Mouse (Mus musculus) adrenal gland, postnatal 10 days (tissue): ENCODE data around the gene Rnd2. TPM values are rescaled to one million over a fixed set of nuclear protein-coding genes. Genes with fewer than 3 reads are reported as not detected.
A peak's percentile ranks its signal among the peaks of the same experiment; 100 is the strongest.
"Not testable (repeated sequence)": the region's sequence is repeated elsewhere in the genome, so short reads cannot be mapped to it uniquely, and the experiment has no call there.

Source experiments
- DNase-seq: peaks from one replicate; pipeline ENCODE4 v3.0.0; 2021; ENCODE audit warnings: mixed read lengths
- total RNA-seq, 2 experiments: library from RNA; stranded (reverse); gene quantifications; 2 replicates each; pipeline ENCODE4 v1.2.3; 2021

Gene Rnd2
- total RNA-seq, 2 experiments from 2014 or later, result 10.6 to 11.0 TPM

DNA sequence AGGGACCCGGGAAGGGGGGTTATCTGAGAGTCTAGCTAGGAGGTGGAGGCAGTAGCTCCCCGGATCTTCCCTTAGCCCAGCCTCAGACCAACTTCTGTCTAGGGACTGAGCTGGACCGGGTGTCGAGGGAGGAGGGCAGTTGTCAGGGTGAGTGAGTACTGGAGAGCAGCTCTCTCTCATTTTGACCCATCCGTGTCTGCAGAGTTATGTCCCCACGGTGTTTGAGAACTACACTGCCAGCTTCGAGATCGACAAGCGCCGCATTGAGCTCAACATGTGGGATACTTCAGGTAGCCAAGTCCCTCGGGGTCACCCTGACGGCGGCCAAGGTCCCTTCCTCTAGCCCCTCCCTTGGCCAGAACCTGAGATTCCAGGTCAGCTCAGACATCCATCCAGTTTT is 3.9 kb downstream of the Rnd2 start:
- no peak for DNase-seq

- no peak for DNase-seq
These were observed 4.4 kb downstream of the Rnd2 start for GRCm38 (mm10) chr11:101469155-101469554.

- no peak for DNase-seq
These were observed 5.4 kb downstream of the Rnd2 start for GRCm38 (mm10) chr11:101470206-101470605.

- DNase-seq, result no peak
These were observed 7.1 kb downstream of the Rnd2 start for GRCm38 (mm10) chr11:101471926-101472325.

DNA sequence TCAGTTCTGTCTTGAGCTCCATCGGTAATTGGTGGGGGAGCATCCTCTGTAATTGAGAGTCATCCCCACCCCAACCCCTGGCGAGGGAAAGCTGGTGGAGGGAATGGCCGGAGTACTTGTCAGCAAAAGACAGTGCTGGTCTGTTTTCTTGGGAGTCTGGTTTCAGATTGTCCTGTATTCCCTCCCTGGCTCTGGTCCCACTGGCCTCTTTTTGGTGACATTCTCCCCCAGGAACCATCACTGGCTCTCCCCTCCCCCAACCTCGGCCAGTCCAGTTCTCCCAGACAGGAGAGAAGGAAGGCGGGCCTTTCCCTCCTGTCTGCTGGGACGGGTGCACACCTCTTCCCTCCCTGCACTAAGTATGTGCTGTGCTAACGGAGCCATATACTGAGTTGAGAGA is 7.5 kb downstream of the Rnd2 start:
- no peak for DNase-seq

DNA sequence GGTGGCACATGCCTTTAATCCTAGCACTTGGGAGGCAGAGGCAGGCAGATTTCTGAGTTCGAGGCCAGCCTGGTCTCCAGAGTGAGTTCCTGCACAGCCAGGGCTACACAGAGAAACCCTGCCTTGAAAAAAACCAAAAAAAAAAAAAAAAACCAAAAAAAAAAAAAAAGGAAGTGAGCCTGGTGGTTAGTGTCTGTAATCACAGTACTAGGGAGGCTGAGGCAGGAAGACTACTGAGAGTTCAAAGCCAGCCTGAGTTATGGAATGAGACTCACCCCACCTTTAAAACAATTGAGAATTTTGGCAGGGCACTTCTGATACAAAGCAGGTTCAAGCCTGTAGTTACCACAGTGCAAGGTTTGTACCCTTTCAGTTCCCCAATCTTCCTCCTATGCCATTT is 8.9 kb downstream of the Rnd2 start:
- not testable (repeated sequence) for DNase-seq

GRCm38 (mm10) chr11:101474298-101474697 is 9.5 kb downstream of the Rnd2 start:
- DNase-seq, result no peak

- DNase-seq, result not testable (repeated sequence)
These were observed 11.6 kb downstream of the Rnd2 start for GRCm38 (mm10) chr11:101476361-101476760.

- no peak for DNase-seq
These were observed 12.4 kb downstream of the Rnd2 start for GRCm38 (mm10) chr11:101477194-101477551.

DNA sequence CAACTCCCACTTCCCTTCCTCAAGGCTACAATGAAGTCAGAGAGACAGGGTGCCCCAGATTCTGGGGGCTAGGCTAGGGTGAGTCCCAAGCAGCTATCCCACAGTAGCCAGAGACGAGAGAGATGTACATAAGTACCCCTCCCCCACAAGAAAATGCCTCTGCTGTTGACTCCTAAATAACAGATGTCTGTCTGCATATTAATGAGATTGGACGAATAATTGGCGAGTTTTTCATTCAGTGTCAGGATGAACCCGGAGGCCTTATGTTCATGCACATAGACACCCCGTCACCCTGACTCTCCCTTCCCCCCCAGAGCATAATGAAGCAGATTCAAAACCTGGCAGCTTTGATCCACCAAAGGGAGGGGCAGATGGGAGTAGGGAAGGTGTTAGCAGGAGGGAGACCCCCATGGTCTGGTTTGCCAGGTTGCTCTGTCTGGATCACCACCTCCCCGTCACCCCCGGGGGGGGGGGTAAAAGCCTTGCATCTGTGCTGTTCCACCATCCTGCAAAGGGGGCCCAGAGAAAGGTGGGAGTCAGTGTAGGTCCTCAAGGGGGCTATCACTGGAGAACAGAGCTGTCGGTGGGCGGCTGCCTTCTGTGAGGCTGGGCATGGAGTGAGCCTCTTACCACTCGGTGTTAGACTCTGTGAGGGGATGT is 12.9 kb downstream of the Rnd2 start:
- DNase-seq, result no peak

DNA sequence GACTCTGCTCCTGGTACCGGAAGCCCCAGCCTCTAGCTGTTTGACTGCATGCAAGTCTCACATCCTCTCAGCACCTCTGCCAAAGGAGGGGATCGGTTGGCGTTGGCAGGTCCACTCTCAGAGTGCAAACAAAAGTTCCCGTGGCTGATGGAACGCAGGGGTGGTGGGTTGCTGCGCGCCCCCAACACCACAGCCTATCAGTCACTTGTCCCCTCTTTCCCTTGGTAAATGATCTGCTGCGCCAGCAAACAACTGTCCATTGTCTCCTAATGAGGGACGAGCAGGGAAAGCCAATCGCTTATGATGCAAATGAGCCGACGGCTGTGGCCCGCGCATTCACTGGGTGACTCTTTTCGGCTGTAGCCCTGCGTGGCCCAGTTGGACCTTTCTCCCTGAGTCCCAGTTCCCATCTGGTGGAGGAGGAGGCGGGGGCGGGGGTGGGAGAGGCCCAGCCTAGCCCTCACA is 14.4 kb downstream of the Rnd2 start:
- no peak for DNase-seq

GRCm38 (mm10) chr11:101480912-101481311 is 16.1 kb downstream of the Rnd2 start:
- no peak for DNase-seq

DNA sequence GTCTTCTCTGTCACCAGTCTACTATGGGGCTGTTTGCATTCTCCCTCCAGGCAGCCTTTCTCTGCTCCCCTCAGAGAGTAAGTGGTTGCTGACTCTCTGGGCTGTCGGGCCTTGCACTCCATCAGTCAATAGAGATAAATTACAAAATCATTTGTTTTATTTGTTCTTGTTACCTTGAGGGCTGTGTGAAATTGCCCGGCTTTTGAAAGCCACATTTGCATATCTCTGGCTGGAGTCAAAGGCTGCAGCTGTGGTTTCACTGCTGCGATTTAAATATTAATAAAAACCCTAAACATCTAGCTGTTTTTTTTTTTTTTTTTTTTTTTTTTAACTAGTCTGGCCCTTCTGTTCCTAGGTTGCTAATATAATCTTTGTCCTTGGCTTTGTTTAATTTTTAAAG is 19.0 kb downstream of the Rnd2 start:
- no peak for DNase-seq

GRCm38 (mm10) chr11:101484245-101484644 is 19.4 kb downstream of the Rnd2 start:
- no peak for DNase-seq

GRCm38 (mm10) chr11:101484814-101485213 is 20.0 kb downstream of the Rnd2 start:
- DNase-seq, result no peak

DNA sequence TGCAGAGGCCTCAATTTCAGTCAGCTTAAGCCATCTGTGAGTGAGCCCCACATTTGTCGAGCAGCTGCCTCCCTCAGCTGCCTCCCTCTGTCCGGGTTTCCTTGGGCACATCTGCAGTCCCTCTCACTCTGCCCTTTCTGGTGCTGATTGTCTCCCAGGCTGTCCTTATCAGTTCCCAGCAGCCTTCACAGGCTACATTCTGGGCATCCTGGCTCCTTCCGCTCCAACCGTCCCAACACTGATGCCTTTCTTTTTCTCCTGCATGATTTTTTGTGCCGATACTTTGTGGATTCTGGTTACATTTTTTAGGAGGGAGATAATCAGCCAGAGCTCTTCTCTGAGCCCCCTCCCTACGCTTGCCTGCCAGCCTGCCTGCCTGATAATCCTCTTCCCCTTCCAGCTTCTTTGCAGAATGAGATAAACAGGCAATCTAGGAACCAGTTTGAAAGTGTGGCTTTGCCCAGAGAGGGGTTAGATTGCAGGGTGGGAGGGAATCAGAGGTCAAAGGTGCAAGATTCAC is 20.8 kb downstream of the Rnd2 start:
- DNase-seq, result no peak

- DNase-seq, result no peak
These were observed 21.3 kb downstream of the Rnd2 start for GRCm38 (mm10) chr11:101486126-101486525.

DNA sequence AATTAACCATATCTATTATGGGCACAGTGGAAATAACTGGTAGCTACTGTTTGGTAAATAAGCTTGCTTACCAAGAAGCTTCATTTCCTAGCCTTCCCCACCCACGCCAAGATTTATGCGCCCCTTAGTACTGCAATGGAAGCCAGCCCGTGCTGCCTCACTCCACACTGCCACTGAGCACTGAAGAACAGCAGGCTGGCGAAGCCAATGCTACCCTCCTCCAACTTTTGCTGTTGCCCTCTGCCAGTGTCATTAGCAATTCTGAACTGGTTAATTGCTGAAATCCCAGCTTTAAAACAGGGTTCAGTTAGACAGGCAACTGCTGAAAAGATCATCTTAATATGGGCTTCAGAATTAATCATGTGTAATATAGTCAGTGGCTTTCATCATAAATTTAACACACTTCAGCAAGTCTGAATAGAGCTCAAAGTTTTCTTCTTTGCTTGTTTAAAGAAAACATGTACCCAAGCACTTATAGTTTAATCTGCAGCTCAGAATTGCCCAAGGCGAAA is 41.5 kb downstream of the Rnd2 start:
- DNase-seq, result no peak

- DNase-seq, result no peak
These were observed 42.3 kb downstream of the Rnd2 start for GRCm38 (mm10) chr11:101507090-101507489.

DNA sequence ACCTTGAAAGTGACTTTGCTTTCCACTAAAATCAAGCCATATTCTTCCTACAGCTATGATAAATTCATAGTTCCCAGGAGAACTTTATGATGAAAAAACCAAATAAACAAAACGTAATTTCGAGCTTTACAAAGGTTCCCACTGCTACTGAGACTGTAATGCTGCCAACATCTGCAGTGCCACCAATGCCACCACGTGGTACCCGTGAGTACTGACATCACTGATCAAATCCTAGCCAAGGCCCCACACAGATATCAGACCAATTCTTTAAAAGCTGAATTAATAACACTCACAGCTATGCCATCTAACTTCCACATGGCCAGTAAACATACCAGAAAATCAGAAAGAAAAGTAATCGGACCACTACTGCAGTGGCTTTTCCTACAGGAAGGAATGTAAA is 54.1 kb downstream of the Rnd2 start:
- DNase-seq, result peak; percentile 31

DNA sequence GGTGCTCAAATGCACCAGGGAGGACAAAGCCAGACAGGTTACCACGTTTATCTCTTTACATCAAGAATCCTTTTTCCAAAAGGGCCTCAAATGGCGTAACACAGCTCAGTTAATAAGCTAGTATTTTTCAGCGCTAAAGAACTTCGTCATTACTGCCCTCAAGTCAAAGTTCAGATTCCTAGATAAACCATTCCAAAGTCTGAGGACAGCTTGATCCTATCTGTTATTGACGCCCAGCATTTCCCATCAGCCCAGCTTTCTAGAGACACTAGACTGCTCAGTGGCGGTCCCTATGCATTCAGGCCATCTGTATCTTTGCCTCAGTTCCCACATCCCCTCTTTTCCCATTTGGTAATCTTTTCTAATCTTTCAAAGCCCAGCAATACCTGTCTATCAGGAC is 54.6 kb downstream of the Rnd2 start:
- DNase-seq, result no peak
